Mouse (Mus musculus): Measurements from ENCODE around the gene Tmem208. TPM values are rescaled to one million over a fixed set of nuclear protein-coding genes. Genes with fewer than 3 reads are reported as not detected.

The Tmem208 gene
- polyA plus RNA-seq, 1 experiment = 122 TPM

DNA sequence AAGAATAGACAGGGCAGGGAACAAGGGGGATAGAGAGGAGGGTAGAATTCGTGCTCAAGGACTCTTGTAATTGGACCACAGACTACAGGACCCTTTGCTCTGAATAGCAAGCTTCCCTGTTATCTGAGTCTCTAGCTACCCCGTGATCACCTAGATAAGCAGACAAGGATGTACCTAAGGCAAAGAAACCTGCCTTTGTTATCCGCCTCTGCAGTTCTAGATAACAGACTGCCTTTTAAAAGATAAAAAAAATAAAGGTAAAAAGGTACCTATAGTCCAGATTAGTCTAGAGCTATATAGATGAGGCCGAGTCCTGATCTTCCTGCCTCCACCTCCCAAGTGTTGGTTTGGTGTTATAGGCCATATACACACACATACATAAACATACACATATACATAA lies 16.6 kb downstream of the Tmem208 start:
- no peaks in the 10 kb centered on the region for H3K27me3 ChIP-seq (ENCODE audit: control insufficient read depth, insufficient read depth, insufficient read length)
- H3ac ChIP-seq (ENCODE audit: control insufficient read depth, insufficient read length, low read depth) = no peak overlapping the region
- peaks cover 94% of the 10 kb centered on the region for H3K79me2 ChIP-seq (ENCODE audit: control insufficient read depth, insufficient read depth)
- H3K36me3 ChIP-seq (ENCODE audit: control insufficient read depth, insufficient read depth) = peaks cover 55% of the 10 kb centered on the region
- H3K79me3 ChIP-seq (ENCODE audit: low read depth) = peaks cover 64% of the 10 kb centered on the region
- H3K4me3 ChIP-seq (ENCODE audit: insufficient read depth, poor library complexity, severe bottlenecking) = no peak overlapping the region
- no peak for TF ChIP-seq MAX (IDR thresholded peaks at IDR 0.05)
- no peak for TF ChIP-seq FOSL1 (IDR thresholded peaks at IDR 0.05; ENCODE audit: insufficient read depth, low read length, poor library complexity, severe bottlenecking)
- TF ChIP-seq USF1 (IDR thresholded peaks at IDR 0.05; ENCODE audit: low read depth) = no peak
- no peak for TF ChIP-seq CEBPB (IDR thresholded peaks at IDR 0.05; ENCODE audit: low read depth)
- no peak for TF ChIP-seq MYOG (IDR thresholded peaks at IDR 0.05; ENCODE audit: control insufficient read depth, extremely low read depth, insufficient read length)
- no peak for TF ChIP-seq CTCF (IDR thresholded peaks at IDR 0.05; ENCODE audit: control insufficient read depth, insufficient read depth, insufficient read length)
- TF ChIP-seq MYOD1 (IDR thresholded peaks at IDR 0.05; ENCODE audit: control insufficient read depth, insufficient read length, low read depth) = no peak

DNA sequence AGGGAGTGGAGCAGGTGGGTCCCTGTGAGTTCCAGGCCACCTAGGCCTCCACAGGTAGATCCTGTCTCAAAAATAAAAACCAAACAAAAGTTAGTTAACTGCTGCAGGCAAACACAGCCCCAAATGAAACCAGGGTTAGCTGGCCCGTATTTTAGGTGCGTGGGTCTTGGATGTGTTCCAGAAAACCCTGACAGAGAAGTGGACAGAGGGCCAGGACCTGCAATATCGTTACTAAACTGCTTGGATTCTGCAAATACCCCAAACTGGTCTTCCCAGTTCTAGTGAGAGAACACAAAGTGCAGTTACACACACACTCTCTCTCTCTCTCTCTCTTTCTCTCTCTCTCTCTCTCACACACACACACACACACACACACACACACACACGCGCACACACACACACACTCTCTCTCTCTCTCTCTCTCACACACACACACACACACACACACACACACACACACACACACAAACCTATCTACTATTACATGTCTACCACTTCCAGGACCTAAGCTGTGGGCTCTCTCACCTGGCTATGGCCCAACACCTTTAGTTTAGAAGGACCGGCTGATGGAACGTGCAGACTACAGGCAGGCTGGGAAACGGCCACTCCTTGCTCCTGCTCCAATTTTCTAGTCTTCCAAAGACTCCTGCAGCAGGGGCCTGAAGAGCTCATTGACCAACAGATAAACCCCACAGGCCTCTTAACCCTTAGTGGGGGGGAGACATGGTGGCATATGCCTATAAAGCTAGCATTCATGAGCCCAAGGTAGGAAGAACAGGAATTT lies 17.8 kb downstream of the Tmem208 start:
- TF ChIP-seq CTCF (IDR thresholded peaks at IDR 0.05; ENCODE audit: control insufficient read depth, insufficient read depth, insufficient read length) = no peak
- H3K4me3 ChIP-seq (ENCODE audit: insufficient read depth, poor library complexity, severe bottlenecking) = no peak overlapping the region
- H3K79me2 ChIP-seq (ENCODE audit: control insufficient read depth, insufficient read depth) = peaks cover 97% of the 10 kb centered on the region

DNA sequence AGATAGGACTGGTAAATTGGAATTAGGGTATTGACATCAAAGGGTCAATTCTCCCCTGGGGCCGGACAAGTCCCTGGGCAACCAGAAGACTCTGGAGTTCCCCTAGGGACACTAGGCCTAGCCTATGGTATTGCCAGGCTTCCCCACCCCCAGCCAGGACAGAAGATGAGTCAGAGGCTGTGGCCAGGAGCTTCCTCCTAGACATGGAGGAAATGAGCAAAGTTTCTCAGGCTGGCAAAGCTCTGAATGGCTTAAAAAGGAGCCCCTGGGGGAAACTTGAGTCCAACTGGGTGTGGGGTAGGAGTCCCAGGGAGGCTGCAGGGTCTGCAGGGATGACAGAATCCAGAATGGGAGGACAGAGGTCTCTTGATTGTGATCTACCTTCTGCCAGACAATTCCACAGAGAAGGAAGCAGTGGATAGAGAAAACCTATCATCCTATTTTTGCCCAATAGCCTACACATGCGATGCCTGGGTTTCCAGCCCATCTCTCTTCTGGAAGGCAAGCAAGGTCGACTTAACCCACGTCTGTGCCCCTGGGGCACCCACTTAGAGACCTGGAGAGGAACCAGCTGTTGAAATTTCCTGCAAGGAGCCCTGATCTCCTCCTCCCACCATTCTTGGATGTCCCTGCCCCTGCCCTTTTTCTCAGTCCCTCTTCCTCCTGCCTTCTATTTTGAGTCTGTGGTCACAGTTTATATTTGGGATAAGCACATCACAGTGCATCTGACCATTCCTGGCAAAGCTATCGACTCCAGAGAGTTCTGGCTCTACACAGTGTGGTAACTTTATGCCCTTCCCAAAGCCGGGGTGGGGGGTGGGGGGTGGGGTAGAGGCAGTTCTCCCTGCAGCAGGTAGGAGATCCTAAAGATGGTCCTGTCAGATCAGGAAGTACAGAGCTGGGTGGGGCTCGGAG lies 19.2 kb downstream of the Tmem208 start:
- Histone ChIP-seq H3K79me3 (ENCODE audit: low read depth) (peaks cover 65% of the 10 kb centered on the region), H3ac (ENCODE audit: control insufficient read depth, insufficient read length, low read depth) (peak overlapping the region; percentile 35), H3K27me3 (ENCODE audit: control insufficient read depth, insufficient read depth, insufficient read length) (no peaks in the 10 kb centered on the region), H3K36me3 (ENCODE audit: control insufficient read depth, insufficient read depth) (peaks cover 33% of the 10 kb centered on the region), H3K79me2 (ENCODE audit: control insufficient read depth, insufficient read depth) (peaks cover 97% of the 10 kb centered on the region), H3K4me3 (ENCODE audit: insufficient read depth, poor library complexity, severe bottlenecking) (peak overlapping the region; percentile 77)
- TF ChIP-seq CTCF (IDR thresholded peaks at IDR 0.05; ENCODE audit: control insufficient read depth, insufficient read depth, insufficient read length) (no peak), MAX (IDR thresholded peaks at IDR 0.05) (peak; percentile 41)

More for the DNA sequence above, 17.8 kb downstream of the Tmem208 start:
- Histone ChIP-seq H3K36me3 (ENCODE audit: control insufficient read depth, insufficient read depth) (peaks cover 43% of the 10 kb centered on the region), H3ac (ENCODE audit: control insufficient read depth, insufficient read length, low read depth) (no peak overlapping the region), H3K27me3 (ENCODE audit: control insufficient read depth, insufficient read depth, insufficient read length) (no peaks in the 10 kb centered on the region), H3K79me3 (ENCODE audit: low read depth) (peaks cover 65% of the 10 kb centered on the region)

DNA sequence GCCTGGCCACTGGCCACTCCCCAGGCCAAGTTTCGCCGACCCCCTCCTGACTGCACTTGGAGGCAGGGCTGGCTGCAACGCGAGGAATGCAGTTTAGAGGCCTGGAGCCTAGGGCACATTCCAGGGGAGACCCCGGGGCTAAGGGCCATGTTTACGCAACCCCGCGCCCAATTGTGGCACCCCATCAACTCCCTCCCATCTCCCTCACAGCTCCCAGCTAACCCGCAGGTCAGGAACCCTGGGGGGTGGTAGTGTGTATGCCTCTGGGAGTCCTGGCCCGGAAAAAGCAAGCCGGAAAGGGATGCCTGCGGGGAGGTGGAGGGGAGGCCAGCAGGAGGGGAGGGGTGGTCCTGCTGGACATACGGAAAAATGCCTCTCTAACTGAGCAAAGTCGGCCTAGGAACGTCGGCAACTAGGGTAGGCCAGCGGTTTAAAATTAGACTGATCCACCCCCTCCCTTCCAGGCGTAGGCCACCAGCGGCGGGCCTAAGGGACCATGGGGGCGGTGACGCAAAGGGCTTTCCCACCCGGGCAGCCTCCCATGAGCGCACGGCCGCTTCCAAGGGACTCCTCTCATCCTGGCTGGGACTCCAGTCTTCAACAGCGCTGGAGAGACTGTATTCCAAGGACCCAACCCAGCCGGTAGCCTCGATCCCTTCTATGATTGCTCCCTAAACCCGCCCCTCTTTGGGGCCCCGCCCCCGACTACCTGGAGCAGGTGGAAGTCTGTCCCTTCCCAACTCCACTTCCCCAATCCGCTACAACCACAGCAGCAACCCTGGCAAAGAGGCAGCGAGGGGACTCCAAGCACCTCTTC lies 20.7 kb downstream of the Tmem208 start:
- Histone ChIP-seq H3K79me2 (ENCODE audit: control insufficient read depth, insufficient read depth) (peaks cover 97% of the 10 kb centered on the region), H3K27me3 (ENCODE audit: control insufficient read depth, insufficient read depth, insufficient read length) (no peaks in the 10 kb centered on the region), H3K4me3 (ENCODE audit: insufficient read depth, poor library complexity, severe bottlenecking) (peak overlapping the region; percentile 77), H3ac (ENCODE audit: control insufficient read depth, insufficient read length, low read depth) (peak overlapping the region; percentile 66), H3K36me3 (ENCODE audit: control insufficient read depth, insufficient read depth) (peaks cover 19% of the 10 kb centered on the region), H3K79me3 (ENCODE audit: low read depth) (peaks cover 69% of the 10 kb centered on the region)
- no peak for TF ChIP-seq FOSL1 (IDR thresholded peaks at IDR 0.05; ENCODE audit: insufficient read depth, low read length, poor library complexity, severe bottlenecking)
- peak; percentile 2 for TF ChIP-seq CEBPB (IDR thresholded peaks at IDR 0.05; ENCODE audit: low read depth)
- TF ChIP-seq CTCF (IDR thresholded peaks at IDR 0.05; ENCODE audit: control insufficient read depth, insufficient read depth, insufficient read length) = no peak
- no peak for TF ChIP-seq MYOD1 (IDR thresholded peaks at IDR 0.05; ENCODE audit: control insufficient read depth, insufficient read length, low read depth)
- no peak for TF ChIP-seq MYOG (IDR thresholded peaks at IDR 0.05; ENCODE audit: control insufficient read depth, extremely low read depth, insufficient read length)
- peak; percentile 11 for TF ChIP-seq MAX (IDR thresholded peaks at IDR 0.05)
- no peak for TF ChIP-seq USF1 (IDR thresholded peaks at IDR 0.05; ENCODE audit: low read depth)

DNA sequence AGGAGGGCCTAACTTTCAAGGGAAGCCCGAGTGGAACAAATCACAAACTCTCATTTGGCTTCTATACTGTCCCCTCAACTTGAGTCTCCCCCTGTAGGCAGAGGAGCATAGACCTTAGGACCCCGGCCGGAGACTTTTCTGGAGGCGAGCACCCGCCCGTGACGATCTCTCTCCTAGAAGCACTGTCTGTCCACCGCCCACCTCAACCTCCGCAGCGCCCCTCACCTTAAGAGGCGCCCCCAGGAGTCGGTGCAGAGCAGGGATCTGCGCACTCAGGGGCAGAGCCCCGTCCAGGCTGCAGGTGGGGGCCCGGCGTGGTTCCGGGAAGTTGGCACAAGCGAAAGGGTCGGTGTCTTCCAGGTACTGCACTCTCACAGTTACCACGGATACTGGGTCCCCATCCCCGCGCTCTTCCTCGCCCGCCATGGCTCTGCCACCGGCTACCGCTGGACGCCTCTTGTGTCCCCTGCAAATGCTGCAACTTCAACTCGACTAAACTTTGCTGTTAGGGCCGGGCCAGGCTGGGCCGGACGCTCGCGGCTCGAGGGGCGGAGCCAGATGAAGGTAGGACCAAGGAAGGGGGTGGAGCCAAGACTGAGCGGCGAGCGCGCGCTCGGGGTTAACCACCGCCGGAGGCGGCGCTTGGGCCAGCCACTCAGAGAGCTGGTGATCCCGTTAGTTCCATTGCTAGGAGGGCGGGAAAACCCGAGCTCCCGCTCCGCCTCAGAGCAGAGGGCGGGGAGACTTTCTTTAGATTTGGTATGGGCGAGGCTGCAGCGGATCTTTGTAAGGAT lies 21.5 kb downstream of the Tmem208 start, which contains the start of gene Fhod1:
Gene Fhod1 (minus strand): TSS at position 526 of the 794 bp plus-strand sequence.
- H3K27me3 ChIP-seq (ENCODE audit: control insufficient read depth, insufficient read depth, insufficient read length) = no peaks in the 10 kb centered on the region
- peak within 1 kb of the TSS; percentile 95 for H3ac ChIP-seq (ENCODE audit: control insufficient read depth, insufficient read length, low read depth)

More for the DNA sequence above, 21.5 kb downstream of the Tmem208 start, which contains the start of gene Fhod1:
- Histone ChIP-seq H3K79me3 (ENCODE audit: low read depth) (peaks cover 62% of the 10 kb centered on the region), H3K79me2 (ENCODE audit: control insufficient read depth, insufficient read depth) (peaks cover 97% of the 10 kb centered on the region), H3K36me3 (ENCODE audit: control insufficient read depth, insufficient read depth) (peaks cover 17% of the 10 kb centered on the region), H3K4me3 (ENCODE audit: insufficient read depth, poor library complexity, severe bottlenecking) (peak within 1 kb of the TSS; percentile 77)
- TF ChIP-seq MAX (IDR thresholded peaks at IDR 0.05) (peak; percentile 55), USF1 (IDR thresholded peaks at IDR 0.05; ENCODE audit: low read depth) (no peak)

Measured in C2C12 (cell line).